Mouse (Mus musculus) megakaryocyte, embryonic 14.5 days (primary cell): ENCODE data around the gene Cilp.

Source experiments
- FLI1 ChIP-seq: IDR thresholded peaks from 2 replicates; pipeline ENCODE4 v1.6.1; 2012; ENCODE audit warnings: low read length, inconsistent platforms, mixed read lengths
- GATA1 ChIP-seq: IDR thresholded peaks from 3 replicates; pipeline ENCODE4 v1.6.1; 2012; ENCODE audit warnings: mixed read lengths, low read length, inconsistent platforms, borderline replicate concordance

- no peak for TF ChIP-seq GATA1
- TF ChIP-seq FLI1 = no peak
Measured at GRCm38 (mm10) chr9:65303586-65303985, 38.6 kb downstream of the Cilp start.
